Mouse (Mus musculus) intestine, embryonic 16.5 days (tissue): Measurements from ENCODE around the gene Gm6096. TPM values are rescaled to one million over a fixed set of nuclear protein-coding genes. Genes with fewer than 3 reads are reported as not detected.
A peak's percentile ranks its signal among the peaks of the same experiment; 100 is the strongest.

Experiments
- ATAC-seq: fragments of 200-750 bp; cut with Nextera tagmentation; 2 replicates; pipeline ENCODE4 v1.8.0; 2017; ENCODE audit warnings: moderate TSS enrichment, moderate library complexity
- H3K27ac ChIP-seq: fragments of 300-500 bp; sonication (generic); 2 replicates; pipeline ENCODE4 v1.5.1; 2014; ENCODE audit warnings: mild to moderate bottlenecking, low read length
- H3K27me3 ChIP-seq: fragments of 300-500 bp; sonication (generic); replicated peaks from 2 replicates; pipeline ENCODE4 v1.6.1; 2014; ENCODE audit warnings: low read length, control low read depth, mixed read lengths; ENCODE audit not compliant: control insufficient read depth, insufficient read depth
- H3K36me3 ChIP-seq: fragments of 300-500 bp; sonication (generic); 2 replicates; pipeline ENCODE4 v1.6.1; 2014; ENCODE audit warnings: low read length, control low read depth; ENCODE audit not compliant: control insufficient read depth, insufficient read depth
- H3K4me1 ChIP-seq: fragments of 300-500 bp; sonication (generic); 2 replicates; pipeline ENCODE4 v1.6.1; 2014; ENCODE audit warnings: low read length, control low read depth, mixed read lengths; ENCODE audit not compliant: control insufficient read depth, insufficient read depth
- H3K4me2 ChIP-seq: fragments of 300-500 bp; sonication (generic); 2 replicates; pipeline ENCODE4 v1.6.1; 2014; ENCODE audit warnings: low read depth, low read length, control low read depth
- H3K4me3 ChIP-seq: fragments of 300-500 bp; sonication (generic); 2 replicates; pipeline ENCODE4 v1.5.1; 2014; ENCODE audit warnings: mild to moderate bottlenecking, low read length
- H3K9ac ChIP-seq: fragments of 300-500 bp; sonication (generic); 2 replicates; pipeline ENCODE4 v1.6.1; 2014; ENCODE audit warnings: low read depth, low read length
- H3K9me3 ChIP-seq: fragments of 300-500 bp; sonication (generic); 2 replicates; pipeline ENCODE4 v1.6.1; 2016; ENCODE audit warnings: low read length, control low read depth; ENCODE audit not compliant: control insufficient read depth
- WGBS: fragments of 180-500 bp; shearing (Covaris S2); extraction: QIAGEN DNeasy Blood & Tissue Kit; methylation state at CpG from one replicate; pipeline ENCODE4 v1.1.7; 2014; 5-methylcytosine and 5-hydroxymethylcytosine counted together
- polyA plus RNA-seq: library from polyadenylated mRNA; unstranded; fragments of >200 nt; fragmentation: Nextera tagmentation; extraction: Ambion mirVana; gene quantifications from 2 replicates; pipeline ENCODE4 v1.2.1, GENCODE M21; 2015

Gene Gm6096
- polyA plus RNA-seq, 1 experiment from 2014 or later = not detected

DNA sequence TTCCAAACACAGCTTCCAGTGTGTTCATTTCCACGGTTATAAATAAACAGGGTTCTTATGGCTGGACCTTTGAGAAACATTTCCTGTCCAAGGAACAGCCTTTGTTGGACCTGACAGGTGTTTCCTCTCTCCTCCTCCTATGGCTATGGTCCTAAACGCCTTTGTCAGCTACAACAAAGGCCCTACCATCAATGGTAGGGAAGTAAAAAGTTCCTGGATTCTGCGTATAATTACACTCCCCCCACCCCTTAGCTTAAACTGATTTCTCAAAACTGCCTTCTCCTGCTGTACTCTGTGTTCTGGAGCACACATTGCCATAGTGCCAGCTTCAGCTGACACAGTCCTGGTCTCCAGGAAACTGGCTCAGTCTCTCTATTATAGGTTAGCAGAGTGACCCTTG lies 4.3 kb downstream of the Gm6096 start:
- no peaks in the 10 kb centered on the region for H3K9me3 ChIP-seq
- 0 out of 2 replicates have a peak, but pooled peaks have one; percentile 31 for ATAC-seq
- no peak overlapping the region for H3K4me2 ChIP-seq
- H3K4me1 ChIP-seq = no peaks in the 10 kb centered on the region
- no peaks in the 10 kb centered on the region for H3K27me3 ChIP-seq
- H3K27ac ChIP-seq = peak overlapping the region; percentile 28; the same call in 1 of the 2 replicates
- 62% methylated on average over 3 of the region's 3 CpGs for WGBS
- H3K9ac ChIP-seq = no peak overlapping the region
- H3K36me3 ChIP-seq = peaks cover 4% of the 10 kb centered on the region
- no peak overlapping the region for H3K4me3 ChIP-seq

DNA sequence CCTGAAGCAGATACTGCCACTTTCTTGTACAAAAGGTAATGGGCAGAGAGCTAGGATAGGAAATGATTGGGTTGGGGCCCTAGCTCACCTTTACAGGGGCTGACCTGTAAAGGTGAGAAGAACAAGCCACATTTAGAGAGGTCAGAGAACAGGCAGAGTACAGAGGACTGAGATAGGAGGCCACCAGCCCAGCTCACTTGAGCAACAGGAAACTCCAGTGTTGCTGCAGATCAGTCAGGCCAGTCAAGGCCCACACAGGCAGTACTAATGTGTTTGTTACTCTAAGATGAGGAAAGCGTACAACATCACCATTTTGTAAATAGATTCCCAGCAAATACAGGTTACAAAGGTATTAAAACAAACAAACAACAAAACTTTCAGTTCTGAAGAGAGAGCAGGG lies 5.1 kb downstream of the Gm6096 start:
- Histone ChIP-seq H3K27ac (no peak overlapping the region), H3K4me1 (no peaks in the 10 kb centered on the region), H3K4me3 (no peak overlapping the region), H3K27me3 (no peaks in the 10 kb centered on the region), H3K36me3 (peaks cover 4% of the 10 kb centered on the region; the same call in 1 of the 2 replicates), H3K9ac (no peak overlapping the region), H3K4me2 (no peak overlapping the region), H3K9me3 (no peaks in the 10 kb centered on the region)
- ATAC-seq = no peak
- WGBS = 82% methylated on average over 1 of the region's 1 CpGs

DNA sequence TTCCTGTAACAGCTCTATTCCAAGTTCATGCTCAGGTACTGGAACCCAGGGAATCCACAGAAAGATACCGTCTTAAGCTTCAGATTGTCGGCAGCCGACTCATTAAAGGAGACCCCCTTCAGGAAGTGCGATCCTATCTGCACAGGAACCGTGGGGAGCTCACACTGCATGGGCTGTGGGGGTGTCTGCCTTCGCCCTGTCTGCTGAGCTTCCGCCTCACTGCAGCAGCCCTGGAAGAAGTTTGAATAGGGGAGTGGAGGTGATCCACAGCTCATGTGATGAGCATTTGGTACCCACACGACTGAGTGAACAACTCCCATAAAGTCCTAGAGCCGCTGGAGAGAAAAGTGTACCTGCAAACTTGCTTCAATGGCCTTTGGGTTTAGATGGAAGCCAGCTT lies 6.4 kb downstream of the Gm6096 start:
- peaks cover 8% of the 10 kb centered on the region for H3K36me3 ChIP-seq
- no peak for ATAC-seq
- WGBS = 82% methylated on average over 9 of the region's 9 CpGs

DNA sequence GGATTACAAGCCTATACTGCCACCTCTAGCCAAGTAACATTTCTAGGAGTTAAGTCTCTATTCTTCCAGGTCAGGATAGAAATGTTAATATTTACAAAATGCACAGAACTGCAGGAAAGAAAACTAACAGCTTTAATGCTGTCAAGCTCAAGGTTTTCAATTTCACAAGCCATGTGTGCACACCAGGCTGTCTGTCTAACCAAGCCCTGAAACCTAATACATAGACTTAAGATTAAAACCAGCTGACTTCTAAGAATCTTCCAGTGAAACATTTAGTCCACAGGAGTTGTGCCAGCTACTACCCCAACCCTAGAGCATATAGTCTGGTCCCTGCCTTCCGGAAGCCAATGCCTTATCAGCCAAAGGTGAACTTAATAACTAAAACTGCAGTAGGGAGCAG lies 7.6 kb downstream of the Gm6096 start:
- Histone ChIP-seq H3K9me3 (no peaks in the 10 kb centered on the region), H3K27me3 (no peaks in the 10 kb centered on the region), H3K4me2 (no peak overlapping the region), H3K36me3 (peaks cover 8% of the 10 kb centered on the region), H3K4me1 (no peaks in the 10 kb centered on the region), H3K9ac (no peak overlapping the region), H3K27ac (no peak overlapping the region), H3K4me3 (no peak overlapping the region)
- 90% methylated on average over 1 of the region's 1 CpGs for WGBS
- no peak for ATAC-seq

More for the DNA sequence above, 6.4 kb downstream of the Gm6096 start:
- Histone ChIP-seq H3K27ac (no peak overlapping the region; the same call in 1 of the 2 replicates), H3K27me3 (no peaks in the 10 kb centered on the region), H3K9ac (no peak overlapping the region), H3K4me3 (no peak overlapping the region), H3K4me2 (no peak overlapping the region), H3K9me3 (no peaks in the 10 kb centered on the region), H3K4me1 (no peaks in the 10 kb centered on the region)

DNA sequence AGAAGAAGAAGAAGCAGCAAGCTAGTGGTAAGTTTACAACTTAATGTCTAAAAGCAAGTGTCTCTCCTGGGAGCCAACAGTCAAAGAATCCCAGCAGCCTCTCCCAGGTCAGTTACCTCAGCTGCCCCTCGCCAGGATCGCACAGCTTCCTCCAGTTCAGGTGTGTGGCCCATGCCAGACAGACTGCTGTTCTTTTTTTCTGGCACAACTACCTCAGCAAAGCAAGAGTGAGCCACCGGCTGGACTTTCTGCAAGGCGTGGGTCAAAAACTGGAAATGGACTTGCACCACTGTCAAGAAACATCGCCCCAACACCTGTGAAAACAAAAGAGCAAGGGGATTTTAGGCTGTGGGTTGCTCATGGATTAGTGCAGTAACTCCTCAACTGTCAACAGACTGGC lies 12.6 kb downstream of the Gm6096 start:
- Histone ChIP-seq H3K27ac (no peak overlapping the region), H3K4me1 (peaks cover 10% of the 10 kb centered on the region; the same call in 1 of the 2 replicates), H3K27me3 (no peaks in the 10 kb centered on the region), H3K36me3 (peaks cover 4% of the 10 kb centered on the region; the same call in 1 of the 2 replicates), H3K4me3 (no peak overlapping the region), H3K9ac (no peak overlapping the region), H3K4me2 (no peak overlapping the region), H3K9me3 (no peaks in the 10 kb centered on the region)
- ATAC-seq = no peak
- WGBS = 95% methylated on average over 5 of the region's 5 CpGs

DNA sequence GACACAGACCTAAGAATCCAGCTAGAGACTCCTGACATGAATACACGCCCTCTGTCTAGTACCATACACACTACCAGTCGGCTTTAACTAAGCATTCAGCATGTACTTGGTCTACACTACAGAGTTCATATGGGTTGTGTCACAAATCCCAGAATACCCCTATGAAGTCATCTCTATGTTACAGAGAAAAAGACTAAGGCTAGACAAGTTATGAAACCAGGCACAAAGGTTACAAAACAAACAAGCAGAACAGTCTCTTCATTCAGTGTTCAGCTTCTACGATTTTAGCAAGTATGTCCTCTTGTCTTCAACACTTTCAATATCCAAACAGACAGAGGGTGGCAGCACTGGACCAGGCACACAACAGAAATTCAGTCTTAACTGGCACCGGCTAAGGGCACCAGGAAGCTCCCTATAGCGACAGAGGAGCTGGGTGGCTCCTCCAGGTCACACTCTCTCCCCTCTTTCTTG lies 15.1 kb downstream of the Gm6096 start:
- 52% methylated on average over 5 of the region's 5 CpGs for WGBS
- ATAC-seq = peak; percentile 67
- H3K4me1 ChIP-seq = peaks cover 10% of the 10 kb centered on the region; the same call in 1 of the 2 replicates

DNA sequence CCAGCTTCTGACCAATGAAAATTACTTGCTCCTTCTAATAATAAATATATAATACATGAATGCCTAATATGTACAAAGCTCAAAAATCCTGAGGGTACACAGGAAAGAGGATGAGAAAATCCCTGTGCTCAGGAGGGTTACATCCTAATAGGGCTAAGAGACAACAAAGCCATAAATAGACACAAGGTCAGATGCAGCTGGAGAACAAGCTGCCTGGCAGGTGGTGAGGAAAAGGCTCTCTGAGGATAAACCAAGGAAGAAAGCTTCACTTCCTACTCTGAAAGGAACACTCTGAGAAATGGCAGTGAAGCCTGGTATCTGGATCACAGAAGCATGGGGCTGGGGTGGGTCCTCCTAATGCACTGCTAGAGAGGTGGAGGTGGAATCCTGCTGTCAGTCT lies 15.6 kb downstream of the Gm6096 start:
- Histone ChIP-seq H3K36me3 (peaks cover 4% of the 10 kb centered on the region; the same call in 1 of the 2 replicates), H3K4me1 (peaks cover 10% of the 10 kb centered on the region; the same call in 1 of the 2 replicates), H3K4me2 (no peak overlapping the region), H3K9me3 (no peaks in the 10 kb centered on the region), H3K4me3 (no peak overlapping the region), H3K27ac (no peak overlapping the region), H3K9ac (no peak overlapping the region), H3K27me3 (no peaks in the 10 kb centered on the region)
- ATAC-seq = 0 out of 2 replicates have a peak, but pooled peaks have one; percentile 21

More for the DNA sequence above, 15.1 kb downstream of the Gm6096 start:
- Histone ChIP-seq H3K4me3 (no peak overlapping the region), H3K9me3 (no peaks in the 10 kb centered on the region), H3K27me3 (no peaks in the 10 kb centered on the region), H3K27ac (no peak overlapping the region), H3K36me3 (peaks cover 4% of the 10 kb centered on the region; the same call in 1 of the 2 replicates), H3K9ac (no peak overlapping the region), H3K4me2 (no peak overlapping the region)

DNA sequence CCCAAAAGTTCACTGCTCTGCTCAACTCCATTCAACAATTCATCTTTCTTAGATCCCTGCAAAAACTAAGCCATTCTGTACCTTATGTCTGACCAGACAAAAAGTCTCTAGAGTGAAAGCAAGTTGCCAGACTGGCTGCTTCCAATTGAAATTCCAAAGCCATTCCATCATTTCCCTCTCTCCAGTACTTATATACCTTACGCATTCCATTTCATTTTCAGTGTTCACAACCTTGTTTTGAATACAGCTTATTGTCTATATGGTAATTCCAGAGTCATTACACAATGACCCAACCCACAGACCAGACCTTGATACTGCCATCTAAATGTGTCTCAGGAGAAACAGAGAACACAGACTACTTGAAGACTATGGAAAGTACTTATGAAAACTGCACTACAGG lies 17.6 kb downstream of the Gm6096 start:
- no peaks in the 10 kb centered on the region for H3K9me3 ChIP-seq
- H3K4me3 ChIP-seq = no peak overlapping the region
- no peak for ATAC-seq
- H3K4me2 ChIP-seq = no peak overlapping the region
- H3K4me1 ChIP-seq = peaks cover 10% of the 10 kb centered on the region; the same call in 1 of the 2 replicates
- H3K27me3 ChIP-seq = no peaks in the 10 kb centered on the region
- H3K9ac ChIP-seq = no peak overlapping the region
- WGBS = 74% methylated on average over 1 of the region's 1 CpGs
- H3K27ac ChIP-seq = no peak overlapping the region
- H3K36me3 ChIP-seq = no peaks in the 10 kb centered on the region

DNA sequence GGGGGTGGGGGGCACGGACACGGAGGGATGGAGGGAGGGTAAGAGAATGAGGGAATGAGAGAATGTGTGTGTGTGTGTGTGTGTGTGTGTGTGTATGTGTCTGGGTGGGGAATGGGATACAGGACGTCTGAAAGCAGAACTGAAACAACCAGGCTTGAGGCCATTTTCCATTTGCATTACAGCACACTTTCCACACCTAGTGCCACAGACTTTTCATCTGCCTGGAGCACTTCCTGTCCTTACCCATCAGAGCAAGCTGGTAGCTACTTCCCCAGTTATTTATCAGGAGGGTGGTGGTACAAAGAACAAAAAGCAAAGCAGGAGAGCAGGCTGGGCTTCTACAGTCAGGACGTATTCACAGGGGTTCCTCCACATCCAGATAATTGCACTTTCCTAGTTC lies 21.6 kb downstream of the Gm6096 start:
- H3K4me3 ChIP-seq = no peak overlapping the region
- peaks cover 2% of the 10 kb centered on the region; the same call in 1 of the 2 replicates for H3K4me1 ChIP-seq
- H3K9me3 ChIP-seq = no peaks in the 10 kb centered on the region
- ATAC-seq = no peak
- no peaks in the 10 kb centered on the region for H3K27me3 ChIP-seq
- H3K9ac ChIP-seq = no peak overlapping the region
- no peak overlapping the region for H3K4me2 ChIP-seq
- 62% methylated on average over 4 of the region's 4 CpGs for WGBS
- no peak overlapping the region for H3K27ac ChIP-seq
- no peaks in the 10 kb centered on the region for H3K36me3 ChIP-seq

DNA sequence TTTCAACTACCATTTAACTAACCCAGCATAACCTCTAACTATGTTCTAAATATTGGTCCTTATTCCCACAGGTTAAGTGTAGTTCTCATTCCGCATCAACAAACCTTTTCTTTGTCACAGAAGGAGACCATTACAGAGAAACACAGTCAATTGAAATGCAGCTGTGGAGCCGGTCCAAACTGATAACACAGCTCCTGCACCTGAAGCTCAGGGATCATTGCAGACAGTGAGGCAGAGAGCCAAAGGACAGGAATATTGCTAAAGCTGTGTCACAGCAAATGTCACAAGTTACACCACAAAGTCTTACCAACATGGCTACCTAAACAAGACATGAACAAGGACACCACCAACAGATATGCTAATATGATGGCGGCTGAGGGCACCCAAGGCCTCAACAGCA lies 25.2 kb downstream of the Gm6096 start:
- H3K27ac ChIP-seq = no peak overlapping the region
- H3K9ac ChIP-seq = no peak overlapping the region
- H3K36me3 ChIP-seq = no peaks in the 10 kb centered on the region
- H3K27me3 ChIP-seq = no peaks in the 10 kb centered on the region
- ATAC-seq = no peak
- no peaks in the 10 kb centered on the region for H3K9me3 ChIP-seq
- no peak overlapping the region for H3K4me2 ChIP-seq
- H3K4me3 ChIP-seq = no peak overlapping the region
- WGBS = 93% methylated on average over 3 of the region's 3 CpGs
- no peaks in the 10 kb centered on the region for H3K4me1 ChIP-seq
